Mouse (Mus musculus) layer of hippocampus, adult 8-10 months (tissue): Measurements from ENCODE around the gene Igfbp5. TPM values are rescaled to one million over a fixed set of nuclear protein-coding genes. Genes with fewer than 3 reads are reported as not detected.
A peak's percentile ranks its signal among the peaks of the same experiment; 100 is the strongest.

ENCODE experiments used
- DNase-seq, 2 experiments: peaks; one replicate each; pipeline ENCODE4 v3.0.0; 2022; ENCODE audit warnings: low spot score in 2 of 2
- total RNA-seq, 4 experiments: library from RNA; stranded (reverse); gene quantifications; 2 replicates each; pipeline ENCODE4 v1.2.4; 2022

Igfbp5 gene
- total RNA-seq, 4 experiments from 2014 or later, result 81.6 to 154 (median 113) TPM

GRCm38 (mm10) chr1:72869275-72869674 lies 5.4 kb downstream of the Igfbp5 start:
- DNase-seq, result no peak

- DNase-seq, result no peak
Measured at GRCm38 (mm10) chr1:72868429-72869215, 6.1 kb downstream of the Igfbp5 start.

DNA sequence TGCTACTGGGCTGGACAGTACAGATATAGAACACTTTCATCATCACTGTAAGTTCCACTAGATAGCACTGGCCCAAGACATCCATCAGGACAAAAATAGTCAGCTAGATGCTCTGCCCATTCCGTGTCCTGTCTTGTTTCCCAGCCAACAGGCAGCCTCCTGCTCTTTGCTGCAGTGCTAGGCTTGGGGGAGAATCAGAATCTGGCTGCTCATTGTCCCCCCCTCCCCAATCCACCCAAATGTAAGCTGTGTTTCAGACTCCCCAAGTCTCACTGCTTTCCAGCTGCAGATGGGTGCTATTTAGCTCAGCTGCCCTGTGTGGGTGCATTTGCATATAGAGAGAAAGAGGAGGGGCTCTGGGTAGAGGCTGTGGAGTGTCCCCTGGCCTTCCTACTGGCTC lies 7.3 kb downstream of the Igfbp5 start:
- no peak for DNase-seq

DNA sequence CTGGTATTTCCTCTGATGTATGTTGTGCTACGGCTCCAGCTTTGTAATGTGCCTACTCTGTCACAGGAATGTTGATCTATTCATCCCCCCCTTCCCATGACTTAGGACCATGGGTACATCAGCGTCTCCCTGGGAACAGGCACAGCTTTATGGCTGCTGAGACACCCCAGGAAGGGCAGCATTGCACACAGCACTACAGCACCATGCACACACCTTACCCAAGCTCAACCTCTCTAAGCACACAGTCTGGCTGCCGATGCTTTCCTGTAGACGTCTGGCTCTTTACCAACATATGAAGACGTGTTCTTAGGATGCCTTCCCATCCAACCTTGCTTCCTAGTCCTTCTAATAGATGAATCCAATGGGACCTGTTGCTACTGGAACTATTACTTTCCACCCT lies 8.3 kb downstream of the Igfbp5 start:
- DNase-seq, result no peak

DNA sequence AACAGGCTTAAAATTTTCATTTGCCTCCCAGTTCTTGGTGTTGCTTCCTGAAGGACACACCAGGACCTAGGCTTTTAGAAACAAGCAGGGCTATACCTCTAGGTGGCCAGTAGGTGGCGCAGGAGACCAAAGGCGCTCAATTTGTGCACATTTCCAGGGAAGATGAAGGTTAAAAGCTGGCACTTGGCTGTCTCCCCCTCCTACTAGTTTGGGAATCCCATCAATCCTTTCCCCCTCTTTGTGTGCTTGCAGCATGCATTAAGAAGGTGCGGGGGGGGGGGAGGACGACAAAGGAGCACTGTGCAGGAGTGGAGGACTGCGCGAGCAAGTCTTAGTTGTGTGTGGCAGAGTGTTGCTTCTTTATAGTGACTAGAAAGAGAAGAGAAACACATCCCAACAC lies 8.8 kb downstream of the Igfbp5 start:
- peak in 1 of 2 experiments; percentile 73 for DNase-seq

GRCm38 (mm10) chr1:72864272-72864671 lies 10.4 kb downstream of the Igfbp5 start:
- DNase-seq, result no peak

- DNase-seq, result no peak
Measured at GRCm38 (mm10) chr1:72863692-72864091, 11.0 kb downstream of the Igfbp5 start.

GRCm38 (mm10) chr1:72862248-72862647 lies 12.4 kb downstream of the Igfbp5 start:
- DNase-seq, result no peak

GRCm38 (mm10) chr1:72861702-72862101 lies 13.0 kb downstream of the Igfbp5 start:
- DNase-seq, result no peak

DNA sequence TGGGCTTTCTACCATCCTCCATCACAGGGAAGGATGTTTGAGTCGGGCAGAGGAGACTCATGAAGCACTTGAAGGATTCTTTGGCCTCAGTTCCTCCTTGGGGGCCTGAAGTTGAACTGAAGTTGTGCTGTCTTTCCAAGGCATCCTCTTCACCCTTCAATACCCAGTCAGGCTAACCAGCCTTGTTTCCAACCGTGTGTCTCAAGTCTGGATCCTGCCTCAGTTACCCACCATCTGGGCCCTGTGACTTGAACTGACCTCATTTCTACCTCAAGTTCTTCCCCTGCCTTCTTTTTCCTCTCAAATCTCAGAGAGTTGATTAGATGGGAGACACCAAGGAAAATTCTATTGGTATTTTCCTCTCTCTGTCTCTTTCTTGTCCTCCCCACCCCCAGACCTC lies 14.2 kb downstream of the Igfbp5 start:
- no peak for DNase-seq

- no peak for DNase-seq
Measured at GRCm38 (mm10) chr1:72859963-72860362, 14.7 kb downstream of the Igfbp5 start.

DNA sequence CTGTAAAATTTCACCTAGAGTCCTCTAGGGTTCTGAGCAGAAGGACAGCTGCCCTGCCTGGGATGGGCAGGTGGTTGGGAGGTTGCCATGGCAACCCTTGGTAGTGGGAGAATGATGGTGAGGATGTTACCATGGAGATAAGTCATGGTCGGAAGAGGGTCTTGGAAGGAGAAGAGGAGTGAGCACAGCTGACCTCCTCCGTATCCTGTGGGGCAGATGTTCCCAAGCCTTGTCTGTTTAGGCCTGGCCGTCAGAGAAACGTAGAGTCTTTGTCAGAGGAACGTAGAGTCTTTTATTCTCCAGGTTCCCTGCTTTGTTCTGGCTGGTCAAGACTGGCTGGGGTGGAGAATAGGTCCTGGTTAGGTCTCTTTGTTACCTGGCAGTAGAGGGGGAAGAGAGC lies 15.8 kb downstream of the Igfbp5 start:
- no peak for DNase-seq

- no peak for DNase-seq
Measured at GRCm38 (mm10) chr1:72858286-72858685, 16.4 kb downstream of the Igfbp5 start.

GRCm38 (mm10) chr1:72857631-72858030 lies 17.1 kb downstream of the Igfbp5 start:
- no peak for DNase-seq

- DNase-seq, result no peak
Measured at GRCm38 (mm10) chr1:72857142-72857541, 17.5 kb downstream of the Igfbp5 start.

GRCm38 (mm10) chr1:72856209-72856909 lies 18.3 kb downstream of the Igfbp5 start:
- no peak for DNase-seq

- DNase-seq, result no peak
Measured at GRCm38 (mm10) chr1:72855729-72856128, 19.0 kb downstream of the Igfbp5 start.

DNA sequence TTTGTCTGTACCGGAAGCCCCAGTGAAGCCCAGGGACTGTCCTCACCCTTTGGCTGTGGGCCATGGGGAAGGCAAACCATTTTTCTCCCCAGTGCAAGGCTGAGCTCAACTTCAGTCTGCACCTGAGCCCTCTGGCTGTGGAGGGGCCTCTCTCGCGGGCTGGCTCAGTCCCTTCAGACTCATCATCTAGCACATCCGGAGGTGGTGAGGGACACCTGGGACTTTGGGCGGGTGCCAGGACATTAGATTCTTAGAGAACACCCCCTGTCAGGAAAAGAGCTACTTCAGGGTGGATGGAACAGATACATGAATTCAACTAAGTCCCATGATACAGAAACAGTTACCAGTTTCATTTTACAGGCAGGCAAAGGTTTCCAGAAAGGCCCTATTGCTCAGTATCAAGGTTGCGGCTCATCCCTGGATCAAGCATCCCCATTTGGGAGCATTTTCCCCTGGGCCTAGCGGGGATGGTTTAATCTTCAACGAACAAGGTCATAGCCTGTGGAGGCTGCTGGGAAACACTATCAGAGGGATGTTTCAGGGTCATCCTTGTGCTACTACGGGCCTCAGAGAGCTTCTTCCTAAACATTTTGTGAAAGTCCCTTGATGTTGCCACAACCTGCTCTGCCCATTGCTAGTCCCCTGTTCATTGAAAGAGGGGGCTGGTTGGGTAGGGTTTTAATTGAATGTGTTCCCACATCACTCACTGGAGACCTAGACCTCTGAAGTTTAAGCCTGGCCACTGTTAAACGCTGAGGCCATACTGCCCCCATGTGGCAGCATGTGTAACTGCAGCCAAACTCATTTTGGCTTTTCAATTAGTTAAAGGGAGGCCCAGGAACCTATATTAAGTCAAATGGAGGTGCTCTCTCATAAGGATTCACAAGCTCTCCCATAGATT lies 20.1 kb downstream of the Igfbp5 start:
- peak in 1 of 2 experiments; percentile 43 for DNase-seq

GRCm38 (mm10) chr1:72853759-72854158 lies 20.9 kb downstream of the Igfbp5 start:
- no peak for DNase-seq

- DNase-seq, result no peak
Measured at GRCm38 (mm10) chr1:72849037-72849436, 25.6 kb downstream of the Igfbp5 start.

GRCm38 (mm10) chr1:72847849-72848380 lies 26.8 kb downstream of the Igfbp5 start:
- DNase-seq, result no peak

- no peak for DNase-seq
Measured at GRCm38 (mm10) chr1:72844675-72845074, 30.0 kb downstream of the Igfbp5 start.
